Comparison of ENCODE assay signal across 8 mouse cellular contexts in the genomic region with DNA sequence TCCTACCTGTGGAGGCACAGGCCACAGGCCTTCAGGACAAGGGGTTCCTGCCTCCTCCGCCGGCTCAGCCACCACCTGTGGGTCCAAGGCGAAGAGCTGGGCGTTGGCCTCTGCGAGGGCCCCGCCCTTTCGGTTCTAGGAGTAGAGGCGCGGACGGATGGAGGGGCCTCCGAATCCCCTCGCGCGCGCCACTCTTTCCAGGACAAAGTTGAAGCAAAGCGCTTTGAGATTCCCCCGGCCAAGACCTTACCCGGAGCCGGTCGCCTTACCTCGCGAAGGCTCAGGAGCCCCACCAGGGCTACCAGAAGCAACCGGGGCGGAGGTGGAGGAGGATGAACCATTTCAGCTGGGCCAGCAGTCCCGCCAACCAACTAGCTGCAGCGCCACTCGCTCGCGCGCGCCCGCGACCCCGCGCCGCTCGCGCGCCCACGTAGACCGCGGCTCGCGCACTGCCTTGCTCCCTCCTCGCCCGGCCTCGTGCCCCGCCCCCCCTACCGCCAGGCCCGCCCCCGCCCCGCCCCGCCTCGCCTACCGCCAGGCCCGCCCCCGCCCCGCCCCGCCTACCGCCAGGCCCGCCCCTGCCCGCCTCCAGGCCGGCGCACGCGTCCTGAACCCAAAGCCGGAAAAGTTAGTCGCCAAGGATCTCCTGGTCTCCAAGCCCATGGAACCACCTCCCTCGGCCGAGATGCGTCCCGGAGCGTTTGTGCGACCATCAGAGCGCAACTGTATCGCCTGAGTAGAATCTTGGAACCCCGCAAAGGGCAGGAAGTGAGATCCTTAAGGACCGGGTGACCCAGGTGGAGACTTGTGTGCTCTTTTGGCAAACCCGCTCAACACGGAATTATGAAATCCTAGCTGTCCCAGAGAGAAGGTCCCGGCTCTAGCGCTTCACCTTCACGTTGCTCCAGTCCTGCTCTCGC. TPM values are rescaled to one million over a fixed set of nuclear protein-coding genes. Genes with fewer than 3 reads are reported as not detected.
DNase-seq lines count a peak whose midpoint lies in the region; ATAC-seq and TF ChIP-seq lines count a peak whose summit lies in the region.

No protein-coding gene starts in this region.

- H3K27ac ChIP-seq in intestine, embryonic 15.5 days, result peak overlapping the region; percentile 79
- H3K27ac ChIP-seq in liver, embryonic 12.5 days, result peak overlapping the region; percentile 83
- H3K27ac ChIP-seq in stomach, embryonic 16.5 days (ENCODE audit: low read length), result peak overlapping the region; percentile 74

- peaks cover 8% of the 10 kb centered on the region; the same call in 1 of the 2 replicates for H3K27me3 ChIP-seq in intestine, embryonic 15.5 days (replicated peaks)
- peaks cover 41% of the 10 kb centered on the region for H3K27me3 ChIP-seq in liver, embryonic 12.5 days (replicated peaks)
- no peaks in the 10 kb centered on the region for H3K27me3 ChIP-seq in myocyte (ENCODE audit: control insufficient read depth, insufficient read depth, insufficient read length)
- H3K27me3 ChIP-seq in stomach, embryonic 16.5 days (ENCODE audit: control insufficient read depth, insufficient read depth, low read length), result peaks cover 12% of the 10 kb centered on the region; the same call in 1 of the 2 replicates

- peak overlapping the region; percentile 74 for H3K9ac ChIP-seq in intestine, embryonic 15.5 days
- H3K9ac ChIP-seq in liver, embryonic 12.5 days, result peak overlapping the region; percentile 74
- peak overlapping the region; percentile 84 for H3K9ac ChIP-seq in stomach, embryonic 16.5 days (ENCODE audit: low read length)

- peak; percentile 85 for TF ChIP-seq POLR2A in myocyte (IDR thresholded peaks at IDR 0.05; ENCODE audit: insufficient read length, low read depth)

- under 1% methylated on average over 71 of the region's 84 CpGs for WGBS in intestine, embryonic 15.5 days
- WGBS in liver, embryonic 12.5 days (ENCODE audit: insufficient replicate concordance), result under 1% methylated on average over 65 of the region's 84 CpGs
- WGBS in stomach, embryonic 16.5 days, result under 1% methylated on average over 68 of the region's 84 CpGs

- DNase-seq in 416B (ENCODE audit: low read depth), result peak; percentile 85
- peak; percentile 89 for DNase-seq in embryo, embryonic 10 days (ENCODE audit: low spot score)

- H3K79me2 ChIP-seq in myocyte (ENCODE audit: control insufficient read depth, insufficient read depth), result no peaks in the 10 kb centered on the region

- H3K9me3 ChIP-seq in intestine, embryonic 15.5 days, result no peaks in the 10 kb centered on the region
- no peaks in the 10 kb centered on the region for H3K9me3 ChIP-seq in liver, embryonic 12.5 days (replicated peaks)
- no peaks in the 10 kb centered on the region for H3K9me3 ChIP-seq in stomach, embryonic 16.5 days (replicated peaks; ENCODE audit: control insufficient read depth, low read length)

- peak overlapping the region; percentile 98 for H3K4me2 ChIP-seq in intestine, embryonic 15.5 days (replicated peaks)
- H3K4me2 ChIP-seq in liver, embryonic 12.5 days, result peak overlapping the region; percentile 97
- H3K4me2 ChIP-seq in myocyte (ENCODE audit: low read depth), result peak overlapping the region; percentile 98
- peak overlapping the region; percentile 89 for H3K4me2 ChIP-seq in stomach, embryonic 16.5 days (ENCODE audit: low read depth, low read length)

- H3K4me3 ChIP-seq in intestine, embryonic 15.5 days (replicated peaks), result peak overlapping the region; percentile 67
- peak overlapping the region; percentile 72 for H3K4me3 ChIP-seq in liver, embryonic 12.5 days
- H3K4me3 ChIP-seq in myocyte, result peak overlapping the region; percentile 70
- peak overlapping the region; percentile 77 for H3K4me3 ChIP-seq in stomach, embryonic 16.5 days (replicated peaks; ENCODE audit: low read length)

- H3K36me3 ChIP-seq in intestine, embryonic 15.5 days, result no peaks in the 10 kb centered on the region
- no peaks in the 10 kb centered on the region for H3K36me3 ChIP-seq in liver, embryonic 12.5 days
- H3K36me3 ChIP-seq in myocyte (ENCODE audit: control insufficient read depth, insufficient read depth), result no peaks in the 10 kb centered on the region
- 0 out of 2 replicates have a peak, but pooled peaks cover 3% of the 10 kb centered on the region for H3K36me3 ChIP-seq in stomach, embryonic 16.5 days (ENCODE audit: control insufficient read depth, insufficient read depth, low read length)

- H3K4me1 ChIP-seq in intestine, embryonic 15.5 days (replicated peaks), result peaks cover 34% of the 10 kb centered on the region
- H3K4me1 ChIP-seq in liver, embryonic 12.5 days, result peaks cover 53% of the 10 kb centered on the region
- peaks cover 35% of the 10 kb centered on the region for H3K4me1 ChIP-seq in stomach, embryonic 16.5 days (ENCODE audit: control insufficient read depth, insufficient read depth, low read length)

- ATAC-seq in activated CD4-positive, CD25-positive, alpha-beta regulatory T cell, adult 4 months, result peak; percentile 80
- ATAC-seq in granulocyte monocyte progenitor cell, adult 5-6 weeks (replicated peaks; ENCODE audit: poor library complexity, severe bottlenecking), result peak; percentile 47
- ATAC-seq in intestine, embryonic 15.5 days, result peak; percentile 80
- peak; percentile 80 for ATAC-seq in liver, embryonic 12.5 days
- peak; percentile 84 for ATAC-seq in stomach, embryonic 16.5 days (ENCODE audit: insufficient read depth, low FRiP score)

- peak overlapping the region; percentile 9 for H3ac ChIP-seq in myocyte (ENCODE audit: control insufficient read depth, insufficient read length)

TF ChIP-seq in myocyte, 11 proteins besides CTCF, POLR2A, EP300 and RAD21 (continues in another document):
- TF ChIP-seq SRF (IDR thresholded peaks at IDR 0.05; ENCODE audit: control insufficient read depth, insufficient read length, low read depth) (no peak), TCF3 (IDR thresholded peaks at IDR 0.05; ENCODE audit: insufficient read length, low read depth) (no peak), E2F4 (IDR thresholded peaks at IDR 0.05; ENCODE audit: insufficient read depth) (no peak), USF1 (IDR thresholded peaks at IDR 0.05; ENCODE audit: low read depth) (no peak), TCF12 (IDR thresholded peaks at IDR 0.05; ENCODE audit: insufficient read depth, poor library complexity, severe bottlenecking) (no peak), REST (IDR thresholded peaks at IDR 0.05; ENCODE audit: insufficient read depth, insufficient read length) (no peak)

RNA-seq across cellular contexts. Expression of a gene that starts 1.8 kb away (rescaled TPM):
- 1 to 10 TPM; 2.3 to 2.6 TPM for polyA plus RNA-seq in activated CD4-positive, CD25-positive, alpha-beta regulatory T cell, adult 4 months (2017; shearing (Covaris generic))
- 3.4 and 9.6 TPM in 2 replicates for total RNA-seq in granulocyte monocyte progenitor cell, adult 5-6 weeks (2014; fragmentation: Nextera tagmentation)
- total RNA-seq in granulocyte monocyte progenitor cell, adult 5-6 weeks (2017), result 2.6 and 3.6 TPM in 2 replicates
- polyA plus RNA-seq in intestine, embryonic 15.5 days (2015; fragmentation: Nextera tagmentation; extraction: Ambion mirVana), result 3.5 and 3.6 TPM in 2 replicates
- 3.0 and 3.6 TPM in 2 replicates for polyA plus RNA-seq in liver, embryonic 12.5 days (2016; fragmentation: Nextera tagmentation; extraction: Ambion mirVana)
- polyA plus RNA-seq in myocyte (2012; fragmentation: generic; extraction: Trizol), result 1.4 TPM
- polyA plus RNA-seq in stomach, embryonic 16.5 days (2015; fragmentation: Nextera tagmentation; extraction: Ambion mirVana), result 3.2 and 4.2 TPM in 2 replicates

RNA-seq across cellular contexts. Expression of a gene that starts 2.6 kb away (rescaled TPM):
- polyA plus RNA-seq in activated CD4-positive, CD25-positive, alpha-beta regulatory T cell, adult 4 months (2017; shearing (Covaris generic)), result 10 to 100 TPM in 1 of 2 experiments, 1 to 10 TPM in 1; 9.8 to 11.2 TPM
- 2.5 and 3.3 TPM in 2 replicates for total RNA-seq in granulocyte monocyte progenitor cell, adult 5-6 weeks (2014; fragmentation: Nextera tagmentation)
- 1.8 and 2.8 TPM in 2 replicates for total RNA-seq in granulocyte monocyte progenitor cell, adult 5-6 weeks (2017)
- polyA plus RNA-seq in intestine, embryonic 15.5 days (2015; fragmentation: Nextera tagmentation; extraction: Ambion mirVana), result 28.5 and 29.1 TPM in 2 replicates
- 9.3 and 11.1 TPM in 2 replicates for polyA plus RNA-seq in liver, embryonic 12.5 days (2016; fragmentation: Nextera tagmentation; extraction: Ambion mirVana)
- 23.7 TPM for polyA plus RNA-seq in myocyte (2012; fragmentation: generic; extraction: Trizol)
- polyA plus RNA-seq in stomach, embryonic 16.5 days (2015; fragmentation: Nextera tagmentation; extraction: Ambion mirVana), result 25.1 and 25.5 TPM in 2 replicates

RNA-seq across cellular contexts. Expression of a gene that starts 5.8 kb away (rescaled TPM):
- 1 to 10 TPM in 1 of 2 experiments, under 1 TPM in 1; 0.85 to 1.6 TPM for polyA plus RNA-seq in activated CD4-positive, CD25-positive, alpha-beta regulatory T cell, adult 4 months (2017; shearing (Covaris generic))
- not detected in 2 replicates for total RNA-seq in granulocyte monocyte progenitor cell, adult 5-6 weeks (2014; fragmentation: Nextera tagmentation)
- 0.52 TPM in 1 of 2 replicates, not detected in the other for total RNA-seq in granulocyte monocyte progenitor cell, adult 5-6 weeks (2017)
- polyA plus RNA-seq in intestine, embryonic 15.5 days (2015; fragmentation: Nextera tagmentation; extraction: Ambion mirVana), result not detected in 2 replicates
- 0.12 and 0.19 TPM in 2 replicates for polyA plus RNA-seq in liver, embryonic 12.5 days (2016; fragmentation: Nextera tagmentation; extraction: Ambion mirVana)
- not detected for polyA plus RNA-seq in myocyte (2012; fragmentation: generic; extraction: Trizol)
- polyA plus RNA-seq in stomach, embryonic 16.5 days (2015; fragmentation: Nextera tagmentation; extraction: Ambion mirVana), result 0.17 TPM in 1 of 2 replicates, not detected in the other

RNA-seq across cellular contexts. Expression of a gene that starts 19.8 kb away (rescaled TPM):
- 1 to 10 TPM; 8.6 to 9.2 TPM for polyA plus RNA-seq in activated CD4-positive, CD25-positive, alpha-beta regulatory T cell, adult 4 months (2017; shearing (Covaris generic))
- total RNA-seq in granulocyte monocyte progenitor cell, adult 5-6 weeks (2014; fragmentation: Nextera tagmentation), result 33.6 and 47.7 TPM in 2 replicates
- 10.3 and 16.4 TPM in 2 replicates for total RNA-seq in granulocyte monocyte progenitor cell, adult 5-6 weeks (2017)
- 10.7 and 11.8 TPM in 2 replicates for polyA plus RNA-seq in intestine, embryonic 15.5 days (2015; fragmentation: Nextera tagmentation; extraction: Ambion mirVana)
- polyA plus RNA-seq in liver, embryonic 12.5 days (2016; fragmentation: Nextera tagmentation; extraction: Ambion mirVana), result 3.1 and 3.2 TPM in 2 replicates
- polyA plus RNA-seq in myocyte (2012; fragmentation: generic; extraction: Trizol), result 53.9 TPM
- 7.9 and 9.1 TPM in 2 replicates for polyA plus RNA-seq in stomach, embryonic 16.5 days (2015; fragmentation: Nextera tagmentation; extraction: Ambion mirVana)

RNA-seq across cellular contexts. Expression of a gene that starts 23.7 kb away (rescaled TPM):
- polyA plus RNA-seq in activated CD4-positive, CD25-positive, alpha-beta regulatory T cell, adult 4 months (2017; shearing (Covaris generic)), result 1 to 10 TPM in 1 of 2 experiments, under 1 TPM in 1; 0.93 to 1.2 TPM
- total RNA-seq in granulocyte monocyte progenitor cell, adult 5-6 weeks (2014; fragmentation: Nextera tagmentation), result 14.9 and 20.0 TPM in 2 replicates
- total RNA-seq in granulocyte monocyte progenitor cell, adult 5-6 weeks (2017), result 3.1 and 4.8 TPM in 2 replicates
- polyA plus RNA-seq in intestine, embryonic 15.5 days (2015; fragmentation: Nextera tagmentation; extraction: Ambion mirVana), result 4.9 and 5.1 TPM in 2 replicates
- 2.1 and 2.5 TPM in 2 replicates for polyA plus RNA-seq in liver, embryonic 12.5 days (2016; fragmentation: Nextera tagmentation; extraction: Ambion mirVana)
- polyA plus RNA-seq in myocyte (2012; fragmentation: generic; extraction: Trizol), result 46.0 TPM
- 2.4 and 2.8 TPM in 2 replicates for polyA plus RNA-seq in stomach, embryonic 16.5 days (2015; fragmentation: Nextera tagmentation; extraction: Ambion mirVana)

Comparison
In these comparisons a context has a peak if more than half of its experiments do, and no peak if none do; other contexts are left out.
1. Peak in every context shown above with its lines: DNase-seq, ATAC-seq, H3K4me3 ChIP-seq and H3K27ac ChIP-seq.